Mouse (Mus musculus) gonadal fat pad, adult 2 months (tissue): ENCODE measurements around the gene Rint1. TPM values are rescaled to one million over a fixed set of nuclear protein-coding genes. Genes with fewer than 3 reads are reported as not detected.

Source experiments
- DNase-seq: peaks from one replicate; pipeline ENCODE4 v3.0.0-alpha.2; 2012; ENCODE audit warnings: low read depth
- polyA plus RNA-seq: library from polyadenylated mRNA; depleted of rRNA; stranded (reverse); fragments of >200 nt; gene quantifications from 2 replicates; pipeline ENCODE4 v1.2.3, GENCODE M21; 2012; rRNA removed

Gene Rint1
- polyA plus RNA-seq: 13.1 and 16.3 TPM in 2 replicates

DNA sequence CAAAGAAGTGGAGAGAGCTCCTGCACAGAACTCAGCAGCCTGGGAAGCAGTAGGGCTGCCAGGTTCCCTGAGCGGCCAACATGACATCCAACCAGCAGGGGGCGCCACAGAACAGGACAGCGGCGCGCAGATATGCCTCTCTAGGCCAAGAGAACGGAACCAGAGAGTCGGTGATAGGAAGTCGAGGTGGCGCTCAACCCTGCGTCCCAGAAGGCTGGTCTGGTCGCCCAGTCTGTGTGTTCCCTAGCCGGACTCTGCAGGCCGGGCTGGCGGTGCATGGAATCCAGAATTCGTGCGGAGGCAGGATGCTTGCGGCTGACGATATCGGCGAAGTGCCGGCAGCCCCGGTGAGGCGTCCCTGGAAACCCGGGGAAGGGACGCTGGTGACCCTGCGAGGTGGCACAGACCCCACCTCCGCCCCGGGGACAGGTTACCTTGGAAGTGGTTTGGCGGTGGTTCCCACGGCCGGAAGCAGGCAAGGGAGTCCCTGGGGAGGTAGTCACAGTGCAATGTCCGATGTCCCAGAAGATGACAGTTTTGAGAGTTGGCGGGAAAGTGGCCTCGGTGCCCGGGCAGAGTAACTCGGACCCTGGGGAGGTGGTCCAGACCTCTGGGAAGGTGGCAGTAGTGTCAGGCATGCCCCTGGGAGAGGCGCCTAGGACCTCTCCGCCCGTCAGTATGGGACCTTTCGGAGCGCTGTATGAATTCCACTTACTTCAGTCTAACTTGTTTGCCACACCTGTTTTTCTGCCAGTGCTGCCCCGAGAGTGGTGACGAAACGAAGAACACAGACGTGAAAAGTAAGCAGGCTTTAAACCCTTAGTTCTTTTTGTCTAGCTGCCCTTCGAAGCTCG, at the start of gene Rint1:
TSS of gene Rint1 (plus strand) at position 176 of the 854 bp plus-strand sequence.
- DNase-seq: no peak

- DNase-seq: no peak
These were observed 44.2 kb upstream of the Rint1 start for GRCm38 (mm10) chr5:23743261-23743660.

GRCm38 (mm10) chr5:23749882-23750281, 37.6 kb upstream of the Rint1 start:
- no peak for DNase-seq

DNA sequence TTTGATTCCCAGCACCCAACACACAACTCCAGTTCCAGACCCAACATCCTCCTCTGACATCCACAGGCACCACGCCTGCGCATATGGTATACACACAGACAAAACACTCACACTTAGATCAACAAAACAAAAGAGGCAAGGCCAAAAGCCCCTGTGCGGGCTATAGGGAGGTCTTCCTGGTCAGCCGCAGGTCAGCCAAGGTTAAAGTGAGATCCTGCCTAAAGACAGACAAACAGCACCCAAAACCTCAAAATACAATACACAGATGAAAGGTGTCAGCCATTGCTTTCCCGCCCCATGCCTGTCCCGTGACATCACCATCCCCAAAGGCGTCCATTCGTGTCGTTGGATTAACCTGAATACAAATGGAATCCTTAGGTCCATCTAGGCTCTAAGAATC, 31.9 kb upstream of the Rint1 start:
- no peak for DNase-seq

DNA sequence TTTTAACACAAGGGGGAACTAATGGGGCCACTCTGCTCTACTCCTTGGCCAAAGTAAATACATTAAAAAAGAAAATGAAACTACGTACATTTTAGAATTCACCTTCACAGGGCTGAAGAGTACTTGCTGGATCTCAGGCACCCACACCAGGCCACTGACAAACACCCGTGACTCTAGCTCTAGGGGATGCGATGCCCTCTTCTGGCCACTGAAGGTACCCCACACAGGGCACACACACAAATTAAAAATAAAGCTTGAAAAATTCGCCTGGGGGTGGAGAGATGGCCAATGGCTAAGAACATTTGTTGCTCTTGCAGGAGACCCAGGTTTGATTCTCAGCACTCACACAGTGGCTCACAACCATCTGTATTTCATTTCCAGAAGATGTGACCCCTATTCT, 31.1 kb upstream of the Rint1 start:
- no peak for DNase-seq

DNA sequence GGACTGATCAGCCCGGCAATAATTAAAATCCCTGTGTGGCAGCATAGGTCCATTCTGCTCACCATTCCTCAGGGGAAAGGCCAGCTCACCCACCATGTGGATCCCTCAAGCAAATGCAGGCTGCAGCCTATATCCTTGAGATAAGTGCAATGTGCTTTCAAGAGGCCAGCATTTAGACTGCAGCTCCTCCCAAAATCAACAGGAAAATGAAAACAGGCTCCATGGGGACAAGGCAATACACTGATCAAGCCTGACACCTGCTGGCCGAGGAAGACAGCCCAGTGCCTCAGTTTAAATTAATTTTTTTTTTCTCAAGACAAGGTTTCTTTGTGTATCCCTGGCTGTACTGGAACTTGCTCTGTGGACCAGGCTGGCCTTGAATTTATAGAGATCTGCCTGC, 28.9 kb upstream of the Rint1 start:
- DNase-seq: no peak

DNA sequence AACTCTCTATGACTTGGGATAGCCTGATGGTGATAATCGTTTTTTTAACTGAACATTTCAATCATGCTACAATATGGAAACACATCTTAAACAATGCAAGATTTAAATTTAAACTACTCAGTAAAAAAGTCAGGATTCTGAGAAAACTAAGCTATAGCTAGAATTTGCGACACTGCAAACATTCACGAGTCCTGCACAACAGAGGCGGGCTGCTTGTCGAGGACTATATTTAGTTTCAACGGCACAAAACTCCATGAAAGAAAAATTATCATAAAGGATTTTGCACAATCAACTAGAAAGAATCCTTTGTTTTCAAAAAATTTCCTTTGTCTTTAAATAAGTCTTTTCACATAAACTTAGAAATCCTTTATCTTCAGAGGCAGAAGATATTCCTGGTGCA, 25.0 kb upstream of the Rint1 start:
- DNase-seq: no peak

GRCm38 (mm10) chr5:23764557-23764956, 23.0 kb upstream of the Rint1 start:
- DNase-seq: no peak

- DNase-seq: no peak
These were observed 16.4 kb upstream of the Rint1 start for GRCm38 (mm10) chr5:23771105-23771504.

GRCm38 (mm10) chr5:23774186-23774585, 13.3 kb upstream of the Rint1 start:
- DNase-seq: no peak

- no peak for DNase-seq
These were observed 7.0 kb upstream of the Rint1 start for GRCm38 (mm10) chr5:23780516-23780915.

GRCm38 (mm10) chr5:23781172-23781571, 6.3 kb upstream of the Rint1 start:
- no peak for DNase-seq

DNA sequence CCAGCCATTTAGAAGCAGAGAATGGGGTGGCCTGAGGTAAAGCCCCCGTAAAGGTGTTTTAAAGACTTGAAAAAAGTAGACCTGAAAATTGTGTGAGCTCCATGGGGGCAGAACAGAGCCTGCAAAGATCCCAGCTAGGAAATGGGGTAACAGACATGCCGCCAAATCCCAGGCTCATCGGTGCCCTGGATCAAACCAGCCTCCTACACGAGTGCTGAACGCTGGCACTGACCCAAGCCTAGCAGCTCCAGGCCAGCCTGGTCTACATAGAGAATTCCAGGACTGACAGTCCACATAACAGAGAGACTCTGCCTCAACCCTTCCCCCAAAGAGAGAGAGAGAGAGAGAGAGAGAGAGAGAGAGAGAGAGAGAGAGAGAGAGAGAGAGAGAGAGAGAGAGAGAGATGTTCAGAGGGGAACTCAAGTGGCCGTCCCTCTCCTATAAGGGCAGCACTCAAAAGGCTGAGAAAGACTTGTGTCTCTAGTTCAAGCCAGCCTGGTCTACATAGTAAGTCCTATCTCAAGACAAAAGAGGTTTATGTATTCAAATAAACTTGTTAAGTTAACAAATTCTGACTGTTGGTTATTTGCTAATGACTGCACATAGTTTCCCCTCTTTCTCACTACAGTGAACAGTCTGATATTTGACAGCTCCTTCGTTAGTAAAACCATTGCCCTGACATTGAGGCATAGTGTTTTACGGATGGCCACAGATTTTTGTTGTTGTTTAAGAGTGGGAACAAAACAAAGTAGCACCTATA, 5.3 kb upstream of the Rint1 start:
- DNase-seq: no peak

DNA sequence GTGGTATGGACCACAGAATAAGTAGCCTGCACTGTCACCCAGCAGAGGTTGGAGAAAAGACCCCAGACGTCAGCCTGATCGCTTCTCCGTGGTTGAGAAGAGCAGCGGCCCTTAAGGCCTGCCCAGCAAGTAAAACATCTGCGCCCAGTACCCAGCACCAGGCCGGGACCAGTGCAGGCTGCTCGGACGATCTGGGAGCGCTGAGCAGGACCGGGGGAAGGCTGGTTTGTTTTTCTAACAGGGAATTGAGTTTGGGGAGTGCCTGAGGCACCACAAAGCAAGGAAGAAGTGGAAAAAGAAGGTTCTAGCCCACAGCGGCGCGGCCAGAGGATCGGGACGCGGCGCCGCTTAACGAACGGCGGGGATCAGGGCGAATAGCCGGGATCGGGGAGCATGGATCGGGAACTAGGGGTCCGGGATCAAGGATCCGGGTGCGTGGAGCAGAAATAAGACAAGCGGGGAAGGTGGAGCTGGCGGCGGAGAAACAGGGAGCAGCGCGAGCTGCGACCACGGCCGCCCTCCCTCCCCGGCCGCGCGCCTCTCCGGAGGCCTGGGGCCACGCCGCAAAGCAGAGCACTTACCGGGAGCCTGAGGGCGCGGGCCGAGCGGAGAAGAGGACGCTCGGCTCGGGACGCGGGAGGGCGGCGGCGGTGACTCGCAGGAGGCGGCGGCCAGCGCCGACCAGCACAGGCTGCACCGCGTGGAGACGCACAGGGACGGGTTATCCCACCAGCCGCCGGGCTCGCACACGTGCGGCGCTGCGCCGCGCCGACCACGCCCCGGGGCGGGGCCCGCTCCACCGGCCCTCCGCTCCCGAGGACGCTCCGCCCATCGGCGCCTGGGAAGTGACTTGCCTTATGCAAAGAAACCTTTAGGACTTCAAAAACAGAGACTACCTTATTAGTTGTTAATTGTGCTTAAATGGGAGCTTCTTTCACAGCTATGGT, 4.3 kb upstream of the Rint1 start, which contains the start of gene Pus7:
TSS of gene Pus7 (minus strand) at position 781 of the 947 bp plus-strand sequence.
- DNase-seq: no peak

- no peak for DNase-seq
These were observed 899 bp downstream of the Rint1 start for GRCm38 (mm10) chr5:23788390-23788830.

DNA sequence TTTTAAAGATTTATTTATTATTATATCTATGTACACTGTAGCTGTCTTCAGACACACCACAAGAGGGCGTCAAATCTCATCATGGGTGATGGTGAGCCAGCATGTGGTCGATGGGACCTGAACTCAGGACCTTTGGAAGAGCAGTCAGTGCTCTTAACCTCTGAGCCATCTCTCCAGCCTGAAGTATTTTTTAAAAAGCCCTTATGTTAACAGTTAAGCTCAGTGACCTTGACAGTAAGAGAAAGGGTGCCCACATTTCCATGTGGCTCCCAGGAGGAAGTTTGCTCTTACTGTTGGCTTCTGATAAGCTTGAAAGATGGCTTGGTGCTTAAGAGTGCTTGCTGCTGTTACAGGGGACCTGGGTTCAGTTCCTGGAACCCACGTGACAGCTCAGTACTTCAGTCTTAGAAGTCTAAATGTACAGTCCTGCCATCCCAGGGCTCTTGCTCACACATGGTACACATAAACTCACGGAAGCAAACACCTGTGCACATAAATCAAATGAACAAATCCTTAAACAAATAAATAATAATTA, 1.6 kb downstream of the Rint1 start:
- no peak for DNase-seq

GRCm38 (mm10) chr5:23792726-23793125, 5.2 kb downstream of the Rint1 start:
- no peak for DNase-seq

GRCm38 (mm10) chr5:23814841-23815240, 27.3 kb downstream of the Rint1 start:
- DNase-seq: no peak

- no peak for DNase-seq
These were observed 29.2 kb downstream of the Rint1 start for GRCm38 (mm10) chr5:23816681-23817080.

GRCm38 (mm10) chr5:23822306-23822705, 34.8 kb downstream of the Rint1 start:
- DNase-seq: no peak

- no peak for DNase-seq
These were observed 36.7 kb downstream of the Rint1 start for GRCm38 (mm10) chr5:23824171-23824733.
